Mouse (Mus musculus) layer of hippocampus, postnatal 10 days (tissue): Measurements from ENCODE around the gene N4bp3. TPM values are rescaled to one million over a fixed set of nuclear protein-coding genes. Genes with fewer than 3 reads are reported as not detected.
"Not testable (repeated sequence)": the region's sequence is repeated elsewhere in the genome, so short reads cannot be mapped to it uniquely, and the experiment has no call there.

Source experiments
- DNase-seq, 2 experiments: peaks; one replicate each; pipeline ENCODE4 v3.0.0; 2021; ENCODE audit warnings: low spot score in 2 of 2
- total RNA-seq, 2 experiments: library from RNA; stranded (reverse); gene quantifications; 2 replicates each; pipeline ENCODE4 v1.2.3; 2021

Gene N4bp3
- total RNA-seq, 2 experiments from 2014 or later, result 14.1 to 15.5 TPM

GRCm38 (mm10) chr11:51654891-51655290 lies 4.2 kb upstream of the N4bp3 start:
- no peak for DNase-seq

GRCm38 (mm10) chr11:51653736-51654135 lies 3.1 kb upstream of the N4bp3 start:
- DNase-seq, result no peak

GRCm38 (mm10) chr11:51652889-51653418 lies 2.3 kb upstream of the N4bp3 start:
- no peak for DNase-seq

GRCm38 (mm10) chr11:51650261-51650660 lies 381 bp downstream of the N4bp3 start:
- DNase-seq, result peak in 1 of 2 experiments; percentile 15

- no peak for DNase-seq
Measured at GRCm38 (mm10) chr11:51649889-51650199, 798 bp downstream of the N4bp3 start.

GRCm38 (mm10) chr11:51649111-51649888 lies 1.3 kb downstream of the N4bp3 start:
- DNase-seq, result no peak

- DNase-seq, result no peak
Measured at GRCm38 (mm10) chr11:51648566-51648965, 2.1 kb downstream of the N4bp3 start.

GRCm38 (mm10) chr11:51646751-51647667 lies 3.6 kb downstream of the N4bp3 start:
- DNase-seq, result peak in 1 of 2 experiments; percentile 19

GRCm38 (mm10) chr11:51646245-51646644 lies 4.4 kb downstream of the N4bp3 start:
- peak in 1 of 2 experiments; percentile 17 for DNase-seq

GRCm38 (mm10) chr11:51645293-51645692 lies 5.3 kb downstream of the N4bp3 start:
- peak in 1 of 2 experiments; percentile 23 for DNase-seq

GRCm38 (mm10) chr11:51644217-51644616 lies 6.4 kb downstream of the N4bp3 start:
- no peak for DNase-seq

GRCm38 (mm10) chr11:51643761-51644160 lies 6.9 kb downstream of the N4bp3 start:
- peak in 1 of 2 experiments; percentile 34 for DNase-seq

GRCm38 (mm10) chr11:51643202-51643601 lies 7.4 kb downstream of the N4bp3 start:
- DNase-seq, result no peak

- no peak for DNase-seq
Measured at GRCm38 (mm10) chr11:51640748-51641147, 9.9 kb downstream of the N4bp3 start.

GRCm38 (mm10) chr11:51638497-51638896 lies 12.1 kb downstream of the N4bp3 start:
- no peak for DNase-seq

- no peak for DNase-seq
Measured at GRCm38 (mm10) chr11:51637971-51638414, 12.6 kb downstream of the N4bp3 start.

- DNase-seq, result peak in 1 of 2 experiments; percentile 38
Measured at GRCm38 (mm10) chr11:51636323-51636684, 14.3 kb downstream of the N4bp3 start.

- DNase-seq, result peak; percentile 94
Measured at GRCm38 (mm10) chr11:51635525-51636322, 14.9 kb downstream of the N4bp3 start, which contains the start of gene Rmnd5b. Gene Rmnd5b, minus strand, starts transcription at chr11:51635896.

GRCm38 (mm10) chr11:51635127-51635524 lies 15.5 kb downstream of the N4bp3 start:
- DNase-seq, result no peak

- no peak for DNase-seq
Measured at GRCm38 (mm10) chr11:51633721-51634120, 16.9 kb downstream of the N4bp3 start.

GRCm38 (mm10) chr11:51633200-51633599 lies 17.4 kb downstream of the N4bp3 start:
- not testable (repeated sequence) for DNase-seq
